Mouse (Mus musculus): ENCODE measurements around the gene Aqp7.

Gene Aqp7

DNA sequence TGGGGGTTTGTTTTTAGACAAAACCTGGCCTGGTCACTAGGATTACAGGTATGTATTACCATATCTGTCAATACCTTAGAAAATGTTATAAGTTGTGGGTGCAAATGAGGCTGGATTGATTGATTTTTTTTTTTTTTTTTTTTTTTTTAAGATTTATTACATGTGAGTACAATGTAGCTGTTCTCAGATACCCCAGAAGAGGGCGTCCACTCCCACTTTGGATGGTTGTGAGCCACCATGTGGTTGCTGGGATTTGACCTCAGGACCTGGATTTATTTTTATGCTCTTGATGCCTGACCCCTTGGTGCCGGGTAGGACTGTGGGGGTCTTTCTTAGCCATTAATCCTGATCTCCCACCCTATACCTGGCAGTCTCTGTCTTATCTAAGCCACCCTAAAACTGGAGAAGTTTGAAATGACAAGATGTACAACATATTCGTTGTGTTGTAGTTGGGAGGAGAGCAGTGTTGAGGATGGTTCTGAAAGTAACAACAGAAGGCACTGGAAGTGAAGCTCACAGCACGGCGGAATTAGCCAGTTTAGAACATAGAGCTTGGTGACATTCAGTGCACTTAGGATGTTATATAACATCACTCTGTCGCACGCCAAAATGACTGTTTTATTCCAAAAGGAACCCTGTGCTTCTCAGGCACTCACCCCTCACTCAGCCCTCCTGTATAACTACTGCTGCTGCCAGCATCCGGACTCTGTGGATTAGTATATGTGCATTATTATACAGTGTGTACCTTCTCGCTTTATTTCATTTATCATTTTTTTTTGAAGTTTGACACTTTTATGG lies 46.9 kb downstream of the Aqp7 start:
- peak; percentile 29 for DNase-seq (ENCODE audit: low read depth, low spot score)

DNA sequence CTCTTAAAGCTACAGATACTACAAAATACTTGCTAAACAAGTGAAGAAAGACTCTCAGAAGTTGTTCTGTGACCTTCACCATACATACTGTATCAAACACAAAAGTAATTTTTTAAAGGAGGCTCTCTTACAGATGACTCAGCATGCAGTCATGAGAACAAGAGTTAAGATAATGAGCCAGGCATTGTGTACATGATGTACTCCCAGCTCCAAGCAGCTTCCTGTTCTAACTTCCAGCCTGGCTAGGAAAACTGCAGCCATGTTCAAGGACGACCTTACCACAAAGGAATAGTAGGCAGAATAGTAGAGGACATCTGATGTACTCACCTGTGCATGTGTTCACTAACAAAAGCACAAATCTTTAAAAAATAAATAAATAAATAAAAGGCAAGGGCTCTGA lies 47.7 kb downstream of the Aqp7 start:
- DNase-seq (ENCODE audit: low read depth, low spot score) = no peak

GRCm38 (mm10) chr4:40997916-40998315 lies 50.0 kb downstream of the Aqp7 start:
- DNase-seq (ENCODE audit: low read depth, low spot score) = no peak

- no peak for DNase-seq (ENCODE audit: low read depth, low spot score)
Measured at GRCm38 (mm10) chr4:40996302-40996701, 51.6 kb downstream of the Aqp7 start.

DNA sequence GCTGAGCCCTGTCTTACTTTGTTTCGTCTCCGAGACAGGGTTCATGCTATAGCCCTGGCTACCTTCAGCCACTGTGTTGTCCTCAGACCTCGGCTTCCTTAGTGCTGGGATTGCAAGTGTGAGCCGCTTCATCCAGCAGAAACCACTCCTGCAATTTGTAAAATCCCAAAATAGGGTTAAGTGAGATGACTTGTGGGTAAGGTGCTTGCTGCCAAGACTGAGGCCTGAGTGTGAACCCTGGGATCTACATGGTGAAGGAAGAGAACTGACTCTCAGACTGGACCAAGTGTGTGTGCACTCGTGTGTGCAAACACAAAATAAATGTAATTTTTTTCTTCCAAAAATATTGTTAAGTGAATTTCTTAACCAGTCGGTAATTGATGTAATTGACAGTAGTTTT lies 58.3 kb downstream of the Aqp7 start:
- no peak for DNase-seq (ENCODE audit: low read depth, low spot score)

- no peak for DNase-seq (ENCODE audit: low read depth, low spot score)
Measured at GRCm38 (mm10) chr4:40983686-40984085, 64.3 kb downstream of the Aqp7 start.

Measured in brain, adult 2 months (tissue).